Mouse (Mus musculus): ENCODE measurements around the gene Prkar1a. TPM values are rescaled to one million over a fixed set of nuclear protein-coding genes. Genes with fewer than 3 reads are reported as not detected.

The Prkar1a gene
- polyA plus RNA-seq, 1 experiment from 2014 or later = 367 TPM

GRCm38 (mm10) chr11:109705336-109706054 is 56.3 kb downstream of the Prkar1a start:
- ATAC-seq (ENCODE audit: low FRiP score, low TSS enrichment) = no peak
- Histone ChIP-seq H3K4me3 (ENCODE audit: low read length) (no peak overlapping the region), H3K27me3 (ENCODE audit: control insufficient read depth, insufficient read depth, low read length) (no peaks in the 10 kb centered on the region), H3K4me1 (ENCODE audit: control insufficient read depth, insufficient read depth, low read length) (no peaks in the 10 kb centered on the region), H3K9ac (ENCODE audit: low read depth, low read length) (no peak overlapping the region), H3K4me2 (replicated peaks; ENCODE audit: low read depth, low read length) (no peak overlapping the region), H3K36me3 (ENCODE audit: control insufficient read depth, insufficient read depth, low read length) (no peaks in the 10 kb centered on the region), H3K9me3 (ENCODE audit: control insufficient read depth, low read length) (no peaks in the 10 kb centered on the region), H3K27ac (ENCODE audit: low read depth, low read length) (no peak overlapping the region)
- WGBS = 88% methylated on average over 9 of the region's 9 CpGs

- WGBS = 76% methylated on average over 9 of the region's 9 CpGs
- ATAC-seq (ENCODE audit: low FRiP score, low TSS enrichment) = no peak
- no peak overlapping the region for H3K4me2 ChIP-seq (replicated peaks; ENCODE audit: low read depth, low read length)
These were observed 56.8 kb downstream of the Prkar1a start for GRCm38 (mm10) chr11:109706055-109706412.

DNA sequence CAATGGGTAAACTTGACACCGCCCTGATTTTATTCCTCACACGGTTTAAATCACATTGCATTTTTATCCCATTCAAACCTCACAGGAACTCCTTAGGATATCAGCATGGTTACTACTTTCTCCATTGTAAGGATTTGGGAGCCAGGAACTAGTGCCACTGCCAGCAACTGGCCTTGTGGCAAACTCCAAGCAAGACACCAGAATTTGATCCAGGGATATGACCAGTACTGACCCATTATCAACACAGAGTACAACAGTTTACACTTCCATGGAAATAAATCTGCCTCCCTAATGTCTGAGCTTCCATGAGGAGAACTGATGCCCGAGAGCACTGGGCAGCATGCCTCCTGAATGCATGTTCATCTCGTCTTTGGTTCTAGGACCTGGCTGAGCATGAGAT is 57.4 kb downstream of the Prkar1a start:
- Histone ChIP-seq H3K4me3 (ENCODE audit: low read length) (no peak overlapping the region), H3K36me3 (ENCODE audit: control insufficient read depth, insufficient read depth, low read length) (no peaks in the 10 kb centered on the region), H3K4me1 (ENCODE audit: control insufficient read depth, insufficient read depth, low read length) (no peaks in the 10 kb centered on the region), H3K9me3 (ENCODE audit: control insufficient read depth, low read length) (no peaks in the 10 kb centered on the region), H3K27ac (ENCODE audit: low read depth, low read length) (no peak overlapping the region), H3K27me3 (ENCODE audit: control insufficient read depth, insufficient read depth, low read length) (no peaks in the 10 kb centered on the region), H3K4me2 (replicated peaks; ENCODE audit: low read depth, low read length) (no peak overlapping the region), H3K9ac (ENCODE audit: low read depth, low read length) (no peak overlapping the region)
- 86% methylated on average over 4 of the region's 4 CpGs for WGBS
- no peak for ATAC-seq (ENCODE audit: low FRiP score, low TSS enrichment)

More at GRCm38 (mm10) chr11:109706055-109706412, 56.8 kb downstream of the Prkar1a start:
- H3K9ac ChIP-seq (ENCODE audit: low read depth, low read length) = no peak overlapping the region
- no peaks in the 10 kb centered on the region for H3K36me3 ChIP-seq (ENCODE audit: control insufficient read depth, insufficient read depth, low read length)
- no peaks in the 10 kb centered on the region for H3K9me3 ChIP-seq (ENCODE audit: control insufficient read depth, low read length)
- H3K4me3 ChIP-seq (ENCODE audit: low read length) = no peak overlapping the region
- no peak overlapping the region for H3K27ac ChIP-seq (ENCODE audit: low read depth, low read length)
- H3K27me3 ChIP-seq (ENCODE audit: control insufficient read depth, insufficient read depth, low read length) = no peaks in the 10 kb centered on the region
- no peaks in the 10 kb centered on the region for H3K4me1 ChIP-seq (ENCODE audit: control insufficient read depth, insufficient read depth, low read length)

DNA sequence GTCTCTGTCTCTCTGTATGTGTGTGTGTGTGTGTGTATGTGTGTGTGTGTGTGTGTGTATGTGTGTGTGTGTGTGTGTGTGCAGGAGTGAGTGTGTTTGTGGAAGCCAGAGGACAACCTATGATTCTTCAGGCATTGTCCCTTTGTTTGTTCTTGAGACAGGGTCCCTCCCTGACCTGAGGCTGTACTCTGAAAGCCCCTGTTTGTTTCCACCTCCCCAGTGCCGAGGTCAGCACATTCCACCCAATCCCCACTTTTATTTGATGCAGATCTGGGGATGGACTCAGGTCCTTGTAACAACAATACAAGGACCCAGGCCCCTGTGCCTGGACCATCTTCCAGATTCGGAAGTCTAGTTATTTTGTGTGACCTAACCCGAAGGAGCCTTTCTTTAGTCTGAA is 58.2 kb downstream of the Prkar1a start:
- 74% methylated on average over 3 of the region's 3 CpGs for WGBS
- no peaks in the 10 kb centered on the region for H3K36me3 ChIP-seq (ENCODE audit: control insufficient read depth, insufficient read depth, low read length)
- ATAC-seq (ENCODE audit: low FRiP score, low TSS enrichment) = no peak
- no peak overlapping the region for H3K9ac ChIP-seq (ENCODE audit: low read depth, low read length)
- H3K27ac ChIP-seq (ENCODE audit: low read depth, low read length) = no peak overlapping the region
- no peaks in the 10 kb centered on the region for H3K4me1 ChIP-seq (ENCODE audit: control insufficient read depth, insufficient read depth, low read length)
- H3K9me3 ChIP-seq (ENCODE audit: control insufficient read depth, low read length) = no peaks in the 10 kb centered on the region
- H3K27me3 ChIP-seq (ENCODE audit: control insufficient read depth, insufficient read depth, low read length) = no peaks in the 10 kb centered on the region
- H3K4me3 ChIP-seq (ENCODE audit: low read length) = no peak overlapping the region
- no peak overlapping the region for H3K4me2 ChIP-seq (replicated peaks; ENCODE audit: low read depth, low read length)

DNA sequence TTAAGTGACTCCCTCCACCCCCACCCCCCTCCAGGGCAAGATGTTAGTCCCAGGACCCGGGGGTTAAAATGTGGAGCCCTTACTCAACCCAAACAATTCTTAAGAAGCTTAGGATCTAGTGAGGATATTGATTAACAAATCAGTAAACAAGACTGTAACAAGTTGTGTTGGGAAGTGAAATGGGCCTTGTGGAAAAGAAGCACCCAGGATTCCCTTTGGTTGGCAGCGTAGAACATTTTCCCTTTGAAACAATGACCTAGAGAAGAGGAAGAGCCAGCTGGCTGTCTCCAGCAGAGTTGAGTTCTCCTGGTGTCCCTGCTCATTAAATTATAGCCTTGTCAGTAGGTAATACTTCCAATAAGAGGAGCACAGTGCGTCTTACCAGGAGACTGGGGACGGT is 59.6 kb downstream of the Prkar1a start:
- H3K27ac ChIP-seq (ENCODE audit: low read depth, low read length) = no peak overlapping the region
- no peaks in the 10 kb centered on the region for H3K27me3 ChIP-seq (ENCODE audit: control insufficient read depth, insufficient read depth, low read length)
- H3K4me1 ChIP-seq (ENCODE audit: control insufficient read depth, insufficient read depth, low read length) = no peaks in the 10 kb centered on the region
- H3K36me3 ChIP-seq (ENCODE audit: control insufficient read depth, insufficient read depth, low read length) = no peaks in the 10 kb centered on the region
- H3K4me2 ChIP-seq (replicated peaks; ENCODE audit: low read depth, low read length) = no peak overlapping the region
- H3K4me3 ChIP-seq (ENCODE audit: low read length) = no peak overlapping the region
- H3K9ac ChIP-seq (ENCODE audit: low read depth, low read length) = no peak overlapping the region
- H3K9me3 ChIP-seq (ENCODE audit: control insufficient read depth, low read length) = no peaks in the 10 kb centered on the region
- no peak for ATAC-seq (ENCODE audit: low FRiP score, low TSS enrichment)
- WGBS = 93% methylated on average over 4 of the region's 4 CpGs

DNA sequence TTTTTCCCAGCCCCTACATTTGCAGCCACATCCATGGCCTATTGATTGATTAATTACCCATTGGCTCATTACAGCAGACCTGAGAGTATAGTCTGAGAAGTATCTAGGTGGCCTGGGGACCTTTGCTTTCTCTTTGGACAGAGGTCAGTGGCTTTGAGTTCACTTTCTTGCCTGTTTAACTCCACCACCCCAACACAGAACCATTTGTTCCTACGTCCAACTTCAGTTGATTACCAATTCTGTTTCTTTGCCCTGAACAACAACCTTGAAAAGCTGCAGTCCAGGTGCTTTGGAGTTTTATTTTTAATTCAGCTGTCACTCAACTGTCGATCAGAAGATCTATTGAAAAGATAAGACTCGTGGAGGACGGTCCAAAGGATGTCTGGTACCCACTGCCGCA is 60.3 kb downstream of the Prkar1a start:
- WGBS = 73% methylated on average over 5 of the region's 5 CpGs
- no peak for ATAC-seq (ENCODE audit: low FRiP score, low TSS enrichment)

GRCm38 (mm10) chr11:109714341-109715247 is 65.4 kb downstream of the Prkar1a start:
- no peaks in the 10 kb centered on the region for H3K4me1 ChIP-seq (ENCODE audit: control insufficient read depth, insufficient read depth, low read length)
- H3K9ac ChIP-seq (ENCODE audit: low read depth, low read length) = no peak overlapping the region
- ATAC-seq (ENCODE audit: low FRiP score, low TSS enrichment) = no peak
- no peak overlapping the region for H3K27ac ChIP-seq (ENCODE audit: low read depth, low read length)
- no peaks in the 10 kb centered on the region for H3K36me3 ChIP-seq (ENCODE audit: control insufficient read depth, insufficient read depth, low read length)
- H3K4me2 ChIP-seq (replicated peaks; ENCODE audit: low read depth, low read length) = no peak overlapping the region
- no peaks in the 10 kb centered on the region for H3K27me3 ChIP-seq (ENCODE audit: control insufficient read depth, insufficient read depth, low read length)
- no peak overlapping the region for H3K4me3 ChIP-seq (ENCODE audit: low read length)
- 78% methylated on average over 17 of the region's 17 CpGs for WGBS
- H3K9me3 ChIP-seq (ENCODE audit: control insufficient read depth, low read length) = no peaks in the 10 kb centered on the region

More for the DNA sequence above, 60.3 kb downstream of the Prkar1a start:
- Histone ChIP-seq H3K36me3 (ENCODE audit: control insufficient read depth, insufficient read depth, low read length) (no peaks in the 10 kb centered on the region), H3K4me2 (replicated peaks; ENCODE audit: low read depth, low read length) (no peak overlapping the region), H3K27ac (ENCODE audit: low read depth, low read length) (no peak overlapping the region), H3K4me3 (ENCODE audit: low read length) (no peak overlapping the region), H3K4me1 (ENCODE audit: control insufficient read depth, insufficient read depth, low read length) (no peaks in the 10 kb centered on the region), H3K27me3 (ENCODE audit: control insufficient read depth, insufficient read depth, low read length) (no peaks in the 10 kb centered on the region), H3K9ac (ENCODE audit: low read depth, low read length) (no peak overlapping the region), H3K9me3 (ENCODE audit: control insufficient read depth, low read length) (no peaks in the 10 kb centered on the region)

DNA sequence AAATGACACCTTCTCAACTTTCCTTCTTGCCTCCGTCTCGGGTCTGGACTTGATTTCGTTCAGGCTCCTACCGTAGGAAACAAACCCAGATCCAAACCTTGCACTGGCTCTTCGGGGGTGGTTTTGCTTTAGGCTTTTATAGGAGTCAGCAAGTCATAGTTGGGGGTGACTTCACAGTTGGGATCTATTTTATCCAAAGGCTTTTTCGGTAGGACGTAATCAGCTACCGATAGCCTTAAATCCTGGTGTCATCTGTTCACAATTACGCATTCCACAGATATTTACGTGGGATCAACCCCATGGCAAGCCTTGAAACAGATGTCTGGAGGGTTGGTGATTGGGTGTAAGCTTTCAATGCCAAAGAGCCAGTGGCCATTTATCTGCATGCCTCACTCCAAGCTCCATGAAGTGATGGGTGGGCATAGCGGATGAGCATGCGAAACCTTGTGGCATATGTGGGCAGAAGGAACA is 66.1 kb downstream of the Prkar1a start:
- no peak for ATAC-seq (ENCODE audit: low FRiP score, low TSS enrichment)
- H3K27ac ChIP-seq (ENCODE audit: low read depth, low read length) = no peak overlapping the region
- no peaks in the 10 kb centered on the region for H3K27me3 ChIP-seq (ENCODE audit: control insufficient read depth, insufficient read depth, low read length)
- 91% methylated on average over 12 of the region's 12 CpGs for WGBS
- no peaks in the 10 kb centered on the region for H3K9me3 ChIP-seq (ENCODE audit: control insufficient read depth, low read length)
- no peak overlapping the region for H3K9ac ChIP-seq (ENCODE audit: low read depth, low read length)
- no peak overlapping the region for H3K4me3 ChIP-seq (ENCODE audit: low read length)
- H3K4me1 ChIP-seq (ENCODE audit: control insufficient read depth, insufficient read depth, low read length) = no peaks in the 10 kb centered on the region
- no peak overlapping the region for H3K4me2 ChIP-seq (replicated peaks; ENCODE audit: low read depth, low read length)
- no peaks in the 10 kb centered on the region for H3K36me3 ChIP-seq (ENCODE audit: control insufficient read depth, insufficient read depth, low read length)

DNA sequence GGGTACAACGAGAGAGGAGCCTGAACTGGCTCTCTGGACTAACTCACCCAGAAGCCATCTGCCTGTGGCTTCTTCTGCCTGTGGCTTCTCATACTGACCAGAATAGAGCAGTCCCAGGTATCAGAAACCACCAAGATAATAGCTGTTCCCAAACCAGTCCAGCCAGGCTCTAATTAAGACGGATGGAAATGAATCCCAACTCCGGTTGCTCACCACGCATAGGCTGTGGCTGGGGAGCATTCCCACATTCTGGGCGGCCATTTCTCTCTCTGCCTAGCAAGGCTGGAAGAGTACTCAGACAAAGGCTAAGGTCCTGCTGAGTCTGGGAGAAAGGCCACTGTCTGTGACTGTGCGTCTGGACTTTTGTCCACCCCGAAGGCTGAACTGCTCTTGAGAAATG is 67.8 kb downstream of the Prkar1a start:
- Histone ChIP-seq H3K9ac (ENCODE audit: low read depth, low read length) (no peak overlapping the region), H3K27me3 (ENCODE audit: control insufficient read depth, insufficient read depth, low read length) (peaks cover 6% of the 10 kb centered on the region), H3K4me2 (replicated peaks; ENCODE audit: low read depth, low read length) (no peak overlapping the region), H3K4me1 (ENCODE audit: control insufficient read depth, insufficient read depth, low read length) (peaks cover 11% of the 10 kb centered on the region; the same call in 1 of the 2 replicates), H3K27ac (ENCODE audit: low read depth, low read length) (no peak overlapping the region), H3K36me3 (ENCODE audit: control insufficient read depth, insufficient read depth, low read length) (no peaks in the 10 kb centered on the region), H3K9me3 (ENCODE audit: control insufficient read depth, low read length) (no peaks in the 10 kb centered on the region), H3K4me3 (ENCODE audit: low read length) (no peak overlapping the region)
- ATAC-seq (ENCODE audit: low FRiP score, low TSS enrichment) = no peak
- WGBS = 67% methylated on average over 7 of the region's 7 CpGs
